Mouse (Mus musculus): ENCODE measurements around the gene Gm20388. TPM values are rescaled to one million over a fixed set of nuclear protein-coding genes. Genes with fewer than 3 reads are reported as not detected.
"Not testable (repeated sequence)": the region's sequence is repeated elsewhere in the genome, so short reads cannot be mapped to it uniquely, and the experiment has no call there.

Gm20388 gene
- total RNA-seq, 2 experiments from 2014 or later, result 12.7 TPM; not detected in 1

DNA sequence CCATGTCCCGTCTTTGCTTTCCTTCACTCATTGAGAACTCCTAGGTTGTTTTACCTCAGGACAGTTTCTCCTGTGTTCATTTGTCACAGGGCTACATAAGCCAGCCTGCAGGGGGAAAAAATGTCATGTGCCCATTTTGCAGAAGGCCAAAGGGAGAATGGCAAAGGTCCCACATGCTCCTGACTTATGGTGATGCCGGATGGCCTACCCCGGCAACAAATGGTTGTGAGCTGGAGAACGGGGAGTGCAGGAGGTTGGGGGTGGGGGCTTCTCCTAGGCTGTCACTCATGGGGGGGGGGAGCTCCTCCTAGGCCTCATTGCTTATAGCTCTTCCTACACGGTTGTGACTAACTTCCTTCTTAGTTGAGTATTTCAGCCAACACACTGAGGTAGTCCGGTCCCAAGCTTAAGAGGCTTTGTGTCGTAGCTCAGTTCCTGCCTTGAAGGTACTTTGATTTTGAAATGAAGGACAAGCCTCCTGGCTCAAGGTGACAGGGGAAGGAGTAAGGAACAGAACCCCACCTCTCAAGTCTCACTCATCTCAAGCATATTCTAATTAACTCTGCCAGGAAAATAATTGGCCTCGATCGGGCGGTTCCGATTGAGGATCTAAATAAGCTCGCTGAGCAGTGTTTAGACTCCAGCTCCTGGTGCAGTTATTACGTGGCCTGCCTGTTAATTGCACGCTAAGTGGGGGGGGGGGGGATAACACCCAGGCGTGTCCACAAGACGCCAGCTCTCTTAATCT, 4233.4 kb downstream of the Gm20388 start:
- DNase-seq, result no peak

- no peak for DNase-seq
Observed at GRCm38 (mm10) chr8:124144619-124144980, 4234.0 kb downstream of the Gm20388 start.

- DNase-seq, result no peak
Observed at GRCm38 (mm10) chr8:124146286-124146685, 4235.6 kb downstream of the Gm20388 start.

DNA sequence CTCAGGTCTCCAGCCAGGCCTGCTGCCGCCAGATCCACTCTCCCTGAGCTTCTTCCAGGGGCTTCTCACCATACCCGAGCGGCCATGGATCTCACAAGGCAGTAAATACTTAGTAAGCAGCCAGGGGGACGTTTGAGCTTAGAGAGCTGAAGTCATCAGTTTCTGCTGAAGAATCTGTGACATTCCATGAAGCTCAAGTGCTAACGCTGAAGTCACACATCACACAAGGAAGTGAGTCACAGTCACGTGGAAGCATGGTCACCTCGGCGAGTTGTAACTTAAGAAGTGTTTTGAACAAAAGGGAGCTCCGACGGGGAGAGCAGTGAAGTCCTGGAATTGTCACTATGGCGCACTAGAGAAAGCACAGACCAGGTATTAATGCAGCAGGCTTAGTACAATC, 4239.4 kb downstream of the Gm20388 start:
- no peak for DNase-seq

DNA sequence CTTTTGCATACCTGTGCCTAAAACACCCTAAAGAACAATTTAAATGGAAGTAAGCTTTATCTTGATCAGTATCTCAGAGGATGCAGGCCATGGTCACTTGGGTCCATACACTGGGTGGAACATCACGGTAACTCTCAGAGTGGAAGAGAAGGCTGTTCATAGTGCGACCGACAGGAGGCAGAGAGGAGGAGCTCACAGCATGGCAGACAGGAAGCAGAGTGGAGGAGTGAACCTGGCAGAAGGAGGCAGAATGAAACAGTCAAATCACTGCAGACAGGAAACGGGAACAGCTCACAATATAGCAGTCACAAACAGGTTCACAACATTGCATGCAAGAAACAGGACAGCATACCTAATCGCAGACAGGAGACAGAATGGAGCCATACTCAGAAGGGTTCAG, 4239.9 kb downstream of the Gm20388 start:
- DNase-seq, result no peak

DNA sequence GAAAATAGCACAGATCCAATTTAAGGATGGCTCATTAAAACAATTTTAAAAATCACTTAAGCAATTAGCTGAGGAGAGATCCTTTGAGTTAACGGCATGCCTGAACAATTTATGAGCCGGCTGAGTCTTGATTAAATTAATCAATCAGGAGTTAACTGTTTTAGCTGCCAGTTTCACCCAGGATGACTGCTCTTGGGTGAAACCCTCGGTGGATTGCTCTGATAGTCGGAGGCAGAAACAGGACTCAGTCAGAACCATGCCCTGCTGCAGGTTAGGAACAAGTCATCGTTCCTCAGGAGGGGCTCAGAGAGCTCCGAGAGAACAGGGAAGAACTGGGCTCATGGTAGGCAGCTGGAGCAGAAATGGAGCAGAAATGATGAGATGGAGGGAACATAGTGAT, 4241.2 kb downstream of the Gm20388 start:
- no peak for DNase-seq

- DNase-seq, result no peak
Observed at GRCm38 (mm10) chr8:124152771-124153170, 4242.1 kb downstream of the Gm20388 start.

GRCm38 (mm10) chr8:124156324-124156723, 4245.7 kb downstream of the Gm20388 start:
- no peak for DNase-seq

DNA sequence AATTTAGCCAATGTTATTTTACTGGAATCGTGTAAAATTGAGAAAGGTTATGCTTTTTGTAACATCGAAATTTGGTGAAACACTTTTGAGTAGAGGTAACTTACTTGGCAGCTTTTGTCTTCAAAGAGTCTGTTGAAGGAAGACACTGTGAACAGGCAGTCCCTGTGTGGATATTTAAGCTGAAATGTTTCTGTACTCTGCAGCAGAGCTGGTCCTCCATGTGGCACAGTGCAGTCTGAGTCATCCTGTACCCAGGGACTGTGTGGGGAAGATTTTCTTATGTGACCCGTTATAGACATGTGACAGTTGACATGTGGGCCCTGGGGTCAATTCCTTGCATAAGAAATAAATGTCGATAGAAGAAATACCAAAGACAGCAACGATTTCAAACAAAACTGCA, 4251.0 kb downstream of the Gm20388 start:
- no peak for DNase-seq

GRCm38 (mm10) chr8:124163258-124163657, 4252.6 kb downstream of the Gm20388 start:
- DNase-seq, result no peak

- no peak for DNase-seq
Observed at GRCm38 (mm10) chr8:124169749-124170148, 4259.1 kb downstream of the Gm20388 start.

GRCm38 (mm10) chr8:124170671-124171070, 4260.0 kb downstream of the Gm20388 start:
- no peak for DNase-seq

- peak in 1 of 2 experiments; percentile 27 for DNase-seq
Observed at GRCm38 (mm10) chr8:124171557-124172528, 4261.2 kb downstream of the Gm20388 start.

DNA sequence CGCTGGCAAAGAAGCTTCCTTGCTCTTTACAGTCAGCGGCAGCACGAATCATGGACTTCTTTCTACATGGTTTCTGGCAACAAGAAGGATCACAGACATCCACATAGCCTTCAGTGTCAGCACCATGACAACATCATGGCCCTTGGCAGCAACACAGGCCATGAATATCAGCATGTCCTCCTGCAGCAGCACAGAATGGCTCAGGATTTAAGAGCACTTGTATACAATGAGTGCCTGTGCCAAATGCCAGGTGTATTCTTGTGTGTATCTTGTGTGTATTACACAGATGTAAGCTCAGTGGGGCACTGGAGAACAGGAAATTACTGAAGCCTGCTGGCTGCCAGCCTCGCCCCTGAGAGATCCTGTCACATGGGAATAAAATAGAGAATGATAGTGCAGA, 4263.0 kb downstream of the Gm20388 start:
- DNase-seq, result no peak

DNA sequence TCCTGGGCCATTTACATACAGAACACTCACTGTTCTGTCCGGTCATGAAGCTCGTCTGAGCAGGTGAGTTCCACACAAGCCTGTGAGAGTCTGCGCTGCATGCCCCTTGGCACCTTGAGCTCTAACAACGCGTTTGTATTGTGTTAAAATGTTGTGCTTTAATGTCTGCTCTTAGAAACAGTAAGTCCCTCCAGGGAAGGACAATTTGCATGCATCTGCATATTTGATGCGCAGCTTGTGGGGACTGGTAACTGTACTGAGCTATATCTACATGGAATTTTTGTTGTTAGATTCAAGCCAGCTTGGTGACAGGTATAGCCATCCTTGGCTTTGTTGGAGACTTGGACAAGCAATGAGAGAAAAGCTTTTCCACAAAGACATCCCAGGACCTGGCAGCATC, 4265.5 kb downstream of the Gm20388 start:
- no peak for DNase-seq

DNA sequence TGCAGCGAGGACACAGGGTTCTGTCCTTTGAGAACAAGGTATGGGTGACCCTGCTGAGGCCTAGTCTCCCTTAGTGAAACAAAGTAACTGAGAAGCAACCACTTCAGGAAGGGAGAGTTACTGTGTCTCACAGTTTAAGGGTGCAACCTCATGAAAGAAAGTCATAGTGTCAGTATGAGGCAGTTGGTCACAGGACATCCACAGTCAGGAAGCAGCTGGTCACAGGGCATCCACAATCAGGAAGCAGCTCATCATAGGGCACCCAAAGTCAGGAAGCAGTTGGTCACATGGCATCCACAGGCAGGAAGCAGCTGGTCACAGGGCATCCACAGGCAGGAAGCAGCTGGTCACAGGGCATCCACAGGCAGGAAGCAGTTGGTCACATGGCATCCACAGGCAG, 4266.5 kb downstream of the Gm20388 start:
- DNase-seq, result not testable (repeated sequence)

GRCm38 (mm10) chr8:124180681-124181445, 4270.2 kb downstream of the Gm20388 start:
- no peak for DNase-seq

GRCm38 (mm10) chr8:124181751-124182150, 4271.1 kb downstream of the Gm20388 start:
- no peak for DNase-seq

DNA sequence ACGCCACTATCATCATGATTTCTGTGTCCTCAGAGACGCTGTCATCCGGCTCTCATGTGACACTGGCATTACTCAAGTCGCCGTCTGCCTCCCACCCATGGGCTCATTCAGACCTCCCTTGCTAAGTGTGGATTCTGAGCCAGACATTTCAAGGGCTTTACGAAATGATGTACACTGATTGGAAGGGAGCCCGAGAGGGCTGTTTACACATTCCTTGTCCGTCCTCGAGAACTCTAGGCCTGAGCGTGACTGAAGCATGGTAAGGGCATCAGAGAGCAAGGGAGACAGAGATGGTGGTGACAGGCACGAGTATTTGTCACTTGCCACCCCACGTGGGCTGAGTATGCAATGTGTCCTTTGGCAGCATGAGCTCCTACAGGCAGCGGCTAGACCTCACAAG, 4271.6 kb downstream of the Gm20388 start:
- peak in 1 of 2 experiments; percentile 40 for DNase-seq

- no peak for DNase-seq
Observed at GRCm38 (mm10) chr8:124184078-124184477, 4273.4 kb downstream of the Gm20388 start.

GRCm38 (mm10) chr8:124184507-124184906, 4273.9 kb downstream of the Gm20388 start:
- no peak for DNase-seq

DNA sequence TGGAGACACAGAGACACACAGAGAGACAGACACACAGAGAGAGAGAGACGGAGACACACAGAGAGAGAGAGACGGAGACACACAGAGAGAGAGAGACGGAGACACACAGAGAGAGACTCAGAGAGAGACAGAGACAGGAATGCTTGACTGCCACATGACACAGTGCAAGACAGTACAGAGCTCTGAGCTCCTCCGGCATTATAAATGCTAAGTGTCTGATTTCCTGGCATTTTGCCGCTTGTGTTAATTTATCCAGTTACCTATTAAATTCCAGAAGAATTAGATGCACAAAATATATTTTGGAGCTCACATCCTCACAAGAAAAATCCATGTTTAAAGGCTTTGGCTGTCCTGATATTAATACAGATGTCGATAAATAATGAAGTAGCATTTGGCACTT, 4274.4 kb downstream of the Gm20388 start:
- no peak for DNase-seq

DNA sequence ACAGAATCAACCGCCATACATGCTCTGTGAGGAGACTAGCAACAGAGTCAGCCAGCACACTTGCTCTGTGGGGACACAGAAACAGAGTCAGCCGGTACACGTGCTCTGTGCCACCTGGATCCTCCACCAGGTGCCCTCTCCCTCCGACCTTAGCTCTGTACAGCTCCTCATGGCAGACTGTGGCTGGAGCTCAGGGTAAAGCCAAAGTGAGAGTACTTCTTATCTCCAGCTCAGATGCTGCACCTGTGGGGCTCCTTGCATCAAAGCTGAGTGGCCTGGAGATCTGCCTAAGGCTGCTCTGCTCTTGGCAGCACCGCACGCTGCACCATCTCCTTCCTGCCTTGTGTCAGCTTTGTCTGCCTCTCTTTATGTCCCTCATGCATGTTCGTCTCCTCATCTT, 4279.7 kb downstream of the Gm20388 start:
- no peak for DNase-seq
